Mouse (Mus musculus) adipose tissue, adult 10 weeks (tissue): ENCODE data around the gene Vps4a. TPM values are rescaled to one million over a fixed set of nuclear protein-coding genes. Genes with fewer than 3 reads are reported as not detected.

Experiments used
- polyA plus RNA-seq: library from polyadenylated mRNA; stranded (reverse); fragments of 350-450 nt; fragmentation: Illumina TruSeq; extraction: RNeasy Lipid Tissue Mini Kit (QIAGEN cat#74804); gene quantifications from one replicate; pipeline ENCODE4 v1.2.3, GENCODE M21; 2014; ENCODE audit warnings: low read depth, low replicate concordance

The Vps4a gene
- 42.5 TPM for polyA plus RNA-seq

GRCm38 (mm10) chr8:107030650-107031576 is at the start of gene Vps4a:
TSS of gene Vps4a (plus strand) at chr8:107031222.

GRCm38 (mm10) chr8:107048061-107048941 is 17.3 kb downstream of the Vps4a start, which contains the start of gene Pdf:
TSS of gene Pdf (minus strand) at chr8:107048614.

GRCm38 (mm10) chr8:107056076-107056972 is 25.3 kb downstream of the Vps4a start, which contains the start of the genes Cog8 and Nip7:
TSS of gene Cog8 (minus strand) at chr8:107056689.
TSS of gene Nip7 (plus strand) at chr8:107056877.

GRCm38 (mm10) chr8:107065511-107066496 is 34.8 kb downstream of the Vps4a start, which contains the start of gene Tmed6:
TSS of gene Tmed6 (minus strand) at chr8:107065644.

Other genes with a start within 250 kb of the Vps4a start
- 0.77 TPM for gene Has3, start 161.0 kb upstream of the Vps4a start, polyA plus RNA-seq
- 18.7 TPM for gene Utp4, start 137.6 kb upstream of the Vps4a start, polyA plus RNA-seq
- gene Sntb2, start 95.5 kb upstream of the Vps4a start, polyA plus RNA-seq, result 8.8 TPM
- 14.0 TPM for gene Pdf, start 17.4 kb downstream of the Vps4a start, polyA plus RNA-seq
- 22.4 TPM for gene Cog8, start 25.5 kb downstream of the Vps4a start, polyA plus RNA-seq
- gene Nip7, start 25.7 kb downstream of the Vps4a start, polyA plus RNA-seq, result 18.4 TPM
- 103 TPM for gene Tmed6, start 34.4 kb downstream of the Vps4a start, polyA plus RNA-seq
- gene Terf2, start 65.3 kb downstream of the Vps4a start, polyA plus RNA-seq, result 23.9 TPM
- gene Cyb5b, start 119.4 kb downstream of the Vps4a start, polyA plus RNA-seq, result 195 TPM